Mouse (Mus musculus): Measurements from ENCODE around the gene Itpkb.

DNA sequence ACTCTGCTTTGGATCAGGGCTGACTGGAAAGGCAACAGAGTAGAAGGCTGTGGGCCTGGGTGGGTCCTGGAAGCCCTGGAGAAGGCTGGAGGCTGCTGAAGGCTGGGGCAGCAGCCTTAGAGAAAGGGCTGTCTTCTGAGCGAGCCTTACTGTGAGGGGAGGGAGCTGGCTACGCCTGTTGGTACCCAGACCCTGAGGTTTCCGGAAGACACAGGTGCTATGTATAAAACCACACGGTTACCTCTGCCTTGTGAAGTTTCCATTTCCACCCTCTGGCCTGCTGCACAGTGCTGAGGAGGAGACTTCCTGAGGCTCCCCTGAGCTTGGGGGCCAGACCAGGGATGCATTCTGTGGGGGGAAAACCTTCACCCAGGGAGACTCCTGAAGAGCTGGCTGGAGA is 25.9 kb downstream of the Itpkb start:
- TF ChIP-seq CTCF (IDR thresholded peaks at IDR 0.05; ENCODE audit: low read depth, low read length) (no peak), EP300 (IDR thresholded peaks at IDR 0.05; ENCODE audit: insufficient read depth, low read depth, low read length) (no peak), POLR2A (IDR thresholded peaks at IDR 0.05; ENCODE audit: insufficient read depth, low read length) (no peak)
